Mouse (Mus musculus) thymus, postnatal 0 days (tissue): ENCODE measurements around the gene Adam8. TPM values are rescaled to one million over a fixed set of nuclear protein-coding genes. Genes with fewer than 3 reads are reported as not detected.

ENCODE experiments used
- DNase-seq: peaks from one replicate; pipeline ENCODE4 v3.0.0-alpha.2; 2015; ENCODE audit warnings: low spot score
- polyA plus RNA-seq: library from polyadenylated mRNA; unstranded; fragments of >200 nt; fragmentation: Nextera tagmentation; extraction: Ambion mirVana; gene quantifications from 2 replicates; pipeline ENCODE4 v1.2.1, GENCODE M21; 2015

The Adam8 gene
- polyA plus RNA-seq, result 5.3 and 6.7 TPM in 2 replicates

DNA sequence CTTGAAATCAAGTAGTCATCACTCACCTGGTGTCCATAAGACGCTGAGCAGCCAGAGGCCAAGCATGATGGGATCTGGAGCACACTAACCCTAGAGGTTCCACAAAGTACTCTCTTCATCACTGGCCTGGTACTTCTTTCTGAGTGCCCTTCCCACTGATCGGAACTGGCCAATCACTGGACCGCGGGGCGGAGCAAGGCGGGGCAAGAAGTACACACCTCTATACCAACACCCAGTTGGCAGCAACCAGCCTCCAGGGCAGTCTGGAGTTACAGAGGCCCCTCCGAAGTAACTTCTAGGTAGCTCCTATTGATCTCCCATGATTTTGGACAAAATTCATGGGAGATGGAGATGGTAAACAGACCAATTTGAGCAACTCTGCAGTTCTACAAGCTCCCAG is at the start of gene Adam8:
TSS of gene Adam8 (minus strand) at position 157 of the 400 bp plus-strand sequence.
- DNase-seq, result peak; percentile 6

DNA sequence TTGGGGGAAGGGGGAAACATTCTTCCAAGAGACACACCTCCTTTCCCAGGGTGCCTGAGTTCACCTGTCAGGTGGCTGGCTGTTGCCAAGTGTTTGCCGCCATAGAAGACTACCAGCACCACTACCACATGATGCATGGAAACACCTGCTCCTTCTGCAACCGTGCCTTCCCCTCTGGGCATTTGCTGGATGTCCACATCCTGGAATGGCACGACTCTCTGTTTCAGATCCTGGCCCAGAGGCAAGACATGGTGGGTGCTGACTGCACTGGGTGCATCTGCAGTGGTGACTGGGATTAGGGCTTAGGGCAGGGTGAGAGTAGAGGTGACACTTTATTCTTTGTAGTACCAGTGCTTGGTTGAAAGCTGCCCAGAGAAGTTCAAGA is 44.8 kb upstream of the Adam8 start:
- DNase-seq, result no peak

DNA sequence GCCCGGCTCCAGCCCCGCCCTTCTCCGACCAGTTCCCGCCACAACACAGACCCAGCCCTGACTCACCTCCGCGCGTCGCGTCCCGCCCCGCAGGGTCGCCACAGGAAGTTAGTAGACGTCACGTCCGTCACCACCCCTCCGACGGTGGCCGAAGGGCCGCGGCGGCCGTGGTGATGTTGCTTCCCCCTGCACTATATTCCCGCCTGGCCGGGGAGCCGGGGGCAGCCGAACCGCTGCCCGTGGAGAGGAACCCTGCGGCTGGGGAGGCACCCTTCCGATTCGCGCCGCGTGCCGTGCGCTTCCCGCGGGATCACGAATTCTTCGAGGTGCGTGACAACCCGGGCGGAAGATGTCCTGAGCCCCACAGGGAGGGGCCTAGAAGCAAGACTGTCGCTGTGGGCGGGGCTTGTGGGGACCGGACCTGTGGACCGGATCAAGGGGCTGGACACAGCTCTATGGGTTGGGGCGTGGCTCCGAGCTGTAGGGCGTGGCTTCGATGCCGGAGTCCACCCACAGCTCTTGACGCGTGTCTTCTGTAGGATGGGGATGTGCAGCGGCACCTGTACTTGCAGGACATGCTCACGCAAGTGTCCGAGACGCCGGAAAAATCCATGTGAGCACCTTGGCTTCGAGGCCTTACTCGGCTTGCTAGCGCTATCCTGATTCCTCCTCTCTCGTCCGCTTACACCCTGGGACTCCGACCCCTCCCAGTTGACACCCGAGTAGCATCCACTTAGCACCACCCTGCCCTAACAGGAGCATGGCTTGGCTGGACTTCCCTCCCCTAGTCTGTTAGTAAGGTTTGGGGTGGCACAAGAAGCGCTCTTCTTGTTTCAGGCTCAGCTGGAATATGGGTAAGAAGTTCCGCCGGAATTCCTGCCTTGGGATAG is 44.2 kb upstream of the Adam8 start, which contains the start of the genes Zfp511 and Tubgcp2:
TSS of gene Zfp511 (plus strand) at position 111 of the 890 bp plus-strand sequence.
TSS of gene Tubgcp2 (minus strand) at position 389 of the 890 bp plus-strand sequence.
- peak; percentile 81 for DNase-seq

DNA sequence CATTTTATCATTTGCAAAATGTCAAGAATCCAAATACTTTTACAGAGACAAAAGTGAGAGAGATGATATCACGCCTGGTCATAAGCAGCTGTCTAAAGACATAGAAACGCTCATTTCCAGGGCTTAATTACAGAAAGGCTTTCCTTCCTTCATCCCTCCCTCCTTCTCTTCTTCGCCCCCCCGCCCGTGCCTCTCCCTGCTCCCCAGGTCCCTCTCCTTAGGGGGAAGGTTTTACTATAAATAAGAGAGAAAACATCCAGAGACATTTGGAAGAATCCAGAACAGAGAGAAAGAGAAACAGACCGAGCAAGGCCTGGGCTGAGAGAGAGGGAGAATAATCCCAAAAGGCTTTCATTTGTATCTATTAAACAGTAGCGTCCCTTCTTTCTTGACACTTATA is 43.1 kb upstream of the Adam8 start:
- DNase-seq, result no peak

DNA sequence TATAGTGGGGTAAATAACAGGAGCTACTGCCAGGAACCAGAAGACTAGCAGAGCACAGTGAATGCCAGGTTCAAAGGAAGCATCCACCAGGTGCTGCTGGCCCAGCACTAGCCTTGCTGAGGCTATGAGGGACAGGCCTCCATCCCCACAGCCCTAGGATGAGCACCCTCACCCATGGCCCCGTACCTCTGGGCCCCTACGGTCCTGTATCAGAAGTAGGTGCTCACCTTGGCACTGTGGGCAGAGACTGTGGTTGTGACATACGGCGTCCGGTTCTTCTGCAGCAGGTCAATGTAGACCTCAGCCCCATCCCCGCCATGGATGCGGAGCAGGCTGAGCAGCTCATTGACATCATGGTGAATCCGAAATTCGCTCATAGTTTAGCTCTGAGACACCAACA is 41.0 kb upstream of the Adam8 start:
- DNase-seq, result no peak

DNA sequence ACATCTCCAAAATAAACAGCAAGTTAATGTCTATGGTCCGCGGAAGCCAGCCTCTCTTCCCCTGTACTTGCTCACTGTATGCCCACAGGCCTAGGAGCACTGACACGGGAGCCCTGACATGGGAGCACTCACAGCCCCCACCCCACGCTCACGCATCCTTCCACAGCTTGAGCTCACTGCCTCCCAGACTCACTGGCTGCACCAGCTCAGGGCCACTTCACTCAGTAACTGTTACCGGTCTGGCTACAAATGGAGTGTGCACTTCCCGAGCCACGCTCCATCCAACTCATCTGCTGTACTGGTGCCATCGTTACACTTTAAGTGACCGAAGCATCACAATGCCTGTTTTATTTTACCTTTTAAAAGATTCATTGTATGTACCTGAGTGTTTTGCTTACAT is 40.0 kb upstream of the Adam8 start:
- no peak for DNase-seq

DNA sequence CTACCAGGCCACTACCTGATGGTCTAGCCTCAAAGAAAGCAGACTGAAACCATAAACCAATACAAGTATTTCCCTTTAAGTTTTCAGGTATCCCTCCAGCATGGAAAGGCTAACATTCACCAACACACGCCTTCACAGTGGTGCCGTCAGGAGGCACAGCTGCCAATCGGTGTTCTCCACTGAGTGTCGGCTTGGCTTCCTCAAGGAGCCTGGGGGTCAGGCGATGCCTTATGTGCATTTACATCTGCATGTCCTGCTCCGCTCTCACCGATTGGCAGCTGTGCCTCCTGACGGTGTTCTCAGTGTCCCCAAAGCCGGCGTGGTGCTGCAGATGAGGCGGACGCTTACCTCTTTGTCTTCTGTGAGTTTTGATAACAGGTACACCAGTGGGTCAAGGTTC is 39.4 kb upstream of the Adam8 start:
- no peak for DNase-seq

DNA sequence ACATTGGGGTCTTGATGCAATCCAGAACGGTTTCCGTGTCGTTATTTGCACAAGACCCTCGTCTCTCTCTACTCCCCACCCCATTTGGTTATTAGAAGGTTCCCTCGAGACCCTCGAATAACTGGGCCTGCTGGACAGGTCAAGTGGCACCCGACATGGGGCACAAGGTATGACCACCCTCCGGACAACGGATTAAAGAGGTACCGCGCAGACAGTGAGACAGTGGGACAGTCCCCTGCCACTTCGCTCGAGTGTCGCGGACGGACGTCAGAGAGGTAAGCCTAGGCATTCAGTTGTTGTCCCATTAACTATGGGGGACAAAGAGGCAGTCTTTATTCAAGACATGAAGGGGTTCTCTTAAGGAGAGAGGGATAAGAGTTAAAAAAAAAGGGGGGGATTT is 19.0 kb upstream of the Adam8 start:
- no peak for DNase-seq

DNA sequence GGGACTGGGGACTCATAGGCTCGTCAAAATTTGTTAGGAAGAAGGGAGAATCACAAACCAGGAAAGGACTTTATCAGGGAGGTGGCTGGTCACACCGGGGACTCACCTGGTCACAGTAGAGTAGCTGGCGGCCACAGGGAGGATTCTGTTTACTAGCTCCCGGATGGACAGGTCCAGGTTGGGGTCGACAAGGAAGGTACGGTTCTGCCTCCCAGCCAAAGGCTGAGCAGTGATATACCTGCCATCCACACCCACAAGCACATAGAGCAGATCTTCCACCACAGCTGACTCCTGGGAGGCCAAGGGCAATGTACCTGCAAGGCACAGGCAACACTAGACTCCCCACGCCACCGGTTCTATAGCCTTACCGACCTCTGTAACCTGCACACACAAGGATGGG is 15.4 kb upstream of the Adam8 start:
- DNase-seq, result no peak

DNA sequence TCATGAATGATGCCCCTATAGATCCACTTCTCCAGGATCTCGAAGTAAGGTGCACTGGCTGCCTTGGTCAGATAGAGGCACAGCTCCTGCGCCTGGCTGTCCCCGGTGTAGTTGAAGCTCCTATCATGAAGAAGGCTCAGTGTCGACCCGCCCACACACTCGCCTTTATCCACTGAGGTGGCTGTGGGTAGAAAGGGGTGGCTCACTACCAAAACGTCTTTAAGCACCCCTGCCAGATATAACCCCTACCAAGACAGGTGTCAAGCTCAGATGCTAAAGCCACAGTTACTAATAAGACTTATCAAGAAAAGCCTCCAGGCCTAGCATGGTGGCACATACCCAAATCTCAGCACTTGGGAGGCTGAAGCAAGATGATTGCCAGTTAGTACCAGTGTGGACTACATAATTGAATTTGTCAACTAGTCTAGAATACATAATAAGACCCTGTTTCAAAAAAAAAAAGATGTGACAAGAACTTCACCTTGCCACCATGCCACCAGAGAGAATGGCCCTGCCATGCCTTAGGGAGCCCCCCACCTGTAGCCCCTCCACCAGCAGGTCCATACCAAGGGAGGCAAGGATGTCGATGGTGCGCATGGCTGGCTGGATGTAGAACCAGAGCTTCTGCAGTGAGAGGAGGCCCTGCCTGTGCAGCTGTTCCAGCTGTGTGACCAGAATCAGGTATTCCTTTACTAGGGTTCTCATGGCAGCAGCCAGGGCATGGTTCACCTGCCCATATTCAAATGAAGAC is 14.7 kb upstream of the Adam8 start:
- no peak for DNase-seq

DNA sequence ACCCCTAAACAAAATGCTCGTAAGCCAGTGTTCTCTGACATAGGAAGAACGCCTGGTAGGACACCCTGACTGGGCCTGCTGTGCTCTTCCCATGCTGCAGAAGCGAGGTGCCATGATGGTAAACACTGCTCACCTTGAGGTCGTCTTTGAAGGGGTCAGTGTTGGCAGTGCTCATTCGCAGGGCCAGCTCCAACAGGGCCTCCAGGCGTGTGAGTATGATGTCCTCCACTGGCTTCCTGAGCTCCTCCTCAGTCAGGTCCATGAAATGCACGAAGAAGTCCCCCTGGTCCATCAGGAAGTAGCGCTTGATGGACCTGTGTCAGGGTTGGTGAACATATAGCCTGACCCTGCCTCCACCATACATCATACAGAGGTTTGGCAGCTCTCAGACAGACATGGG is 12.3 kb upstream of the Adam8 start:
- DNase-seq, result no peak

DNA sequence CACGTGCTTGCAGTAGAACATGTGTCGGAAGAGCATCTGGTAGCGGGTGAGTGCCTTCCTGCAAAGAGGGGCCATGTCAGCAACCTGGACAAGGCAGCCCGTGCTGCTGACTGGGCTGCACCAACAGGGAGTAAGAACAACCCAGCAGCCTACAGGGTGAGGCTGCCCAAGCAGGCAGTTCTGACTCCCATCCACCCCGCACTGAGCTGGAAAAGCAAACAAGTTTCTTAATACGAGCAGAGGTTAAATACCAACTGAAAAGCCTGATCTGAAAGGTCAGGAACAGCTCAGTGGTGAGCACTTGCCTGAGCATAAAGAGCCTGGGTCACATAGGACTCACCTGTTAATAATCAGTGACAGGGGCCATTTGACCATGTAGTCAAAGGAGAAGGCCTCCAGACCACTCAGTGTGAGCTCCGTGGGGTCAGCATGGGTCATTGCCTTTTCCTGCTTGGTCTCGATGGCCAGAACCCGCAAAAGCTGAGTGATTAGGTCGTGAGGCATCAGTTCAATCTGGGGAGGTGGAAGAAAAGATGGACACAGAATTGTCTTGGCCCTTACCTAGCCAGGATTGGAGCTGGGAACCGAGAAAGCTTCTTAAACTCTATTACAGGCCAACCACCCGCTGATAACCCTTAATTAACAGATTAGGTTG is 8.9 kb upstream of the Adam8 start:
- no peak for DNase-seq

DNA sequence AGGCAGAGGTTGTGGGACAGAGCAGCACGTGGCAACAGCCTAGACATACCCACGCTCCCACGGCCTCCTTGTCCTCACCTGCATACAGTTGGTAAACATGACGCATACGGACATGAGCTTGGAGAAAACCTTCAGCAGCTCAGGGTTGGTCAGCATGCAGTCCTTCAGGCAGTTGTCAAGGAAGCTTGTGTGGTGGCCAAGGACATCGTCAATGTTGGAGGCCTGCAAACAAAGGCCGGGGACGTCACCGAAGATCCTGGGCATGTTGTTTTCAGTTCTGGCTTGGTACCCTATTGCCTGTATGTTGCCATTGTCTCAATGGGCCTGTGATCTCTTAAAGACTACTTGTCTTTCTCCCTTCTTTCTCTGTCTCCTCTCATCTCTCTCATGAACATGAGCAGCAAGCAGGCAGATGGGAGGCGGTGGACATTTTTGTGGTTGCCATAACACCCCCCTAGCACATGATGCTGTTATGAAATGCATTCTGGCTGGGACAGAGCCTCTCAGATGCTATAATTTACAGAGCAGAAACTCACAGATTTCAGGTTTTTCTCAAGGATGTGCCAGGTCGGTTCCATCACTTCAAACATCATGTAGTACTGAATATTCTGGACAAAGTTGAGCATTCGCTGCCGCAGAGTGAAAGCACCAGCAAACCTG is 6.5 kb upstream of the Adam8 start:
- no peak for DNase-seq

DNA sequence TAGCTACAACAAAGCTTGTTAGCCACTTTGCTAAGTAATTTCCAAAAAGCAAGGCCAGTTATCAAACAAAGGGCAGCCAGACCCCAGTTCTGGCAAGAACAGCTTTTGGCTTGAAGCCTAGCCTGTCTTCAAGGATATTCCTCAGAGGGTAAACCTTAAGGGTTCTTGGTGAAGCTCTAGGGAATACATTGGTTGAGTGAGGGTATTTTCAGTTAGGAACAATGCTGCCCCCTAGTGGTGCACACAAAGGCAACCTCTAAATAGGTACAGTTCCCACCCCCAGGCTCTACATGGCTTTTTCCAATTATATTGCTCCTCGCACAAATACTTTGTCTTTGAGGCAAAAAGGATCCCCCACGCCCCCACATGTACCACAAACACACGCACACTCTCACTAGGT is 2.3 kb upstream of the Adam8 start:
- peak; percentile 72 for DNase-seq

DNA sequence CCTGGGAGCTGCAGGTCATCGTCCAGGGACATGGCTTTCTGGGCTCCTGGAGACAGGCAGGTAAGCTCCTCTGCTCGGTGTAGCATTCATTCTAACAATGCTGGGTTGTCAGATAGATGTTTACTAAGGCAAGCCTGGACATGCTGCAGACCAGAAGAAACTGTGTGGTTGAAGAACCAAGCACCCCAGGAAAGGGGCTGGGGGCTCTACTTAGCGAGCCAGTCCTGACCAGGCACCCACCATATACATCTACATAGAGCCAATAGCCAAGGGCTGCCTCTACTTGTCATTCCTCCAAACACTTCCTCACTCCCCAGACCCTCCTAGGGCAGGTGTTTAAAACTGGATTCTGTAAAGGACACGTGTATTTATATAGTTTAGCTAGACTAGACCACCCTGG is 1.8 kb upstream of the Adam8 start:
- no peak for DNase-seq

DNA sequence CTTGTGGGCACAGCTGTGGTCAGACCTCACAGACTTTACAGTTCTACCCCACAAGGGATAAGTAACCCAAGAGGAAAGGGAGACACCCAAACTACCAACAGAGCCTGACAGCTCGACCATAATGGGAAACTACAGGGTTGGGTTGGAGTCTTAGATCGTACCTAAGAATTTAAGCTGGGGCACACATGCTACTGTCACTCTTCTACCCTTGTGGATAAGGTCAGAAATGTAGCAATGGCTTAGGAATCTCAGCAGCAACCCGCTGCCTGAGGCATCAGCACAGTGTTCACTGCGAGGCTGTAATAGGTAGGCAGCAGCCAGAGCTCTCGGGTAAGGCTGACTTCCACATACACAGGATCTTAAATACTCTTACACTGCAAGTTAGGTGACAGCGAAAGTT is 1.2 kb upstream of the Adam8 start:
- DNase-seq, result no peak

DNA sequence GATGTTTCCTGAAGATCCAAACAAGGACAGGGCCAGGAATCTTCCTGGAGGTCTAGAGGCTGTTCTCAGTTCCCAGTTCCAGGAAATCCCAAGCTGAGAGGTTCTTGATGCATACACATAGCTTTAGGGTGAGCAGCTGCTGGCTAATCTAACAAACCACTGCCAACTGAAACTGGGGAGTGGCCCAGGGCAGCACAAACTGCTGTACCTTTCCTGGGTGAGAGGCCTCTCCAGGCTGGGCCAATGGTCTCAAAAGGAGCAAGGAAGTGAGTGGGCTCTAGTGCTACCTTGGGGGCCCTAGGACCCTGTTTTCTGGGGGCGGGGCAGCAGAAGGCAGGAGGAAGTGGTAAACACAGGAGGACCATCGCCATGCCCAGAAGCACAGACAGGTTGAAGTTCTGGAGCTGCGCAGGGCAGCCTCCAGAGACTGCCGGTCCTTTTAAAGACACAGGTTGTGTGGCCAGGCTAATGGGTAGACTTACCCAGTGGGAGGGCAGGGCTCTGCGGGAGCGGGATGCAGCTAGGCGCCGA is 1.4 kb downstream of the Adam8 start:
- DNase-seq, result peak; percentile 9

DNA sequence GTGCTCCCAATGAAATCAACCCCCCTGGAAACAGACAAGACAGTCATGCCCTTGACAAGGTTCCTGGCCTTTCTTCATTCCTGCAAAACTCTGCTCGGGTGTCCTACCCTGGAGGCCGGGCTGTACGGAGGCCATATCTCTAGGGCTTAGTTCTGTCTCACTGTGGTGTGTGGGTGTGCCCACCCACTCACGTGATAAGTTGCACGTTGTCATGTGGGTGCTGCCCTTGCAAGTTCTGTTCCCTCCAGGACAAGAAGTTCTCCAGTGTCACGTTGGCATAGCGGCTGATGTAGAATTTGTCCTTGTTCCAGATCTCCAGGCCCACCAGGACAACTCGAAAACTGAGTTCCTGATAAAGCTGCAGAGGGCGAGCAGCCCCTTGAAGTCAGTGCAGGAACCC is 4.1 kb downstream of the Adam8 start:
- no peak for DNase-seq

DNA sequence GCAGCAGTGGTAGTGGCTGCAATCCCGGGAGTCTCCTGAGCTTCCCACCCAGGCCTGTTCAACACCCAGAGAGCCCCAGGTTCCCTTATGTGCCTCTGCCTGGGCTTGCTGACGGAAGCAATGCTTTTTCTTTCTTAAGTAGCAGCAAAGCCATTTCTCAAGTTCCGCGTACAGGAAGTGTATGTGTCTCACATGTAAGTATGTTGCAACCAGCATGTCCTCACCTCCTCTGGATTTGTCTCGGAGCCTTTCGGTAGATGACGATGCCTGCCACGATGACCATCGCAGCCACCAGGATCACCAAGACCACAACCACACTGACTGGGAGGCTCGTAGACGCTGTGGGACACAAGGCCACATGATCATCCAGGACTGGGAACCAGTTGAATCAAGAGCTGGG is 7.9 kb downstream of the Adam8 start:
- DNase-seq, result no peak

DNA sequence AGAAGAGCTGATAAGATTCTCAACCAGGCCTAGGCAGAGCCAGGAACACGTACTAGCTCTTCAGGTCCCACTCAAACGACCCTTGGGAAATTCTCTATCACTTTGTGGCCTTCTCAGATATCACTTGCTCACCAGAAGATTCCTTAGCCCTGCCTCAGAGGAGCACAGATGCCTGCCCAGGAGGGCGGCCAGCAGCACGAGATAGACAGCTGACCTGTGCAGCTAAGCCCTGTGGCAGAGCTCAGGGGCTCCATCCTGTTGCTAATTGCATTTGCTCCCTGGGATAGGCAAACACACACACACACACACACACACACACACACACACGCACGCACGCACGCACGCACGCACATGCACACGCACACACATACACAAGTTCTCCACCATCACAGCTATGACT is 10.3 kb downstream of the Adam8 start:
- DNase-seq, result no peak

DNA sequence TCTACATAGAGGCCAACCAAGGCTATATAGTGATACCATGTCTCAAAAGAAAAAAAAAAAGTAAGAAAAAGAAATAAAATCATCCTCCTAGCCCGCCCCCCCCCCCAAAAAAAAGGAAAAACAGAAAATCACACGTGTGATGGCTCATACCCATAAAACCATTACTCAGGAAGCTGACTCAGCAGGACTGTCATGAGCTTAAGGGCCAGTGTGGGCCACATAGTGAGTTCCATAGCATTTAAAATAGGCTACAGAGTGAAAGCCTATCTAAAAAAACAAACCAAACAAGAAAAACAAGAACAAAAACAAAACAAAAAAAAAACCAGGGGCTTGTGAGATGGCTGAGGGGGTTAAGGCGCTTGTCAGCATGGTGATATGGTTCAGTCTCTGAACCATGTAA is 11.6 kb downstream of the Adam8 start:
- no peak for DNase-seq
